Mouse (Mus musculus) B cell, adult 62 days (primary cell): ENCODE data around the gene Tceal5. TPM values are rescaled to one million over a fixed set of nuclear protein-coding genes. Genes with fewer than 3 reads are reported as not detected.

Experiments used
- total RNA-seq: library from RNA; stranded (reverse); gene quantifications from 4 replicates; pipeline ENCODE4 v1.2.4, GENCODE M21; 2023

The Tceal5 gene
- not detected in 4 replicates for total RNA-seq

GRCm38 (mm10) chrX:136203664-136204066 is at the start of gene Tceal5:
TSS of gene Tceal5 (minus strand) at chrX:136203876.

GRCm38 (mm10) chrX:136244574-136245229 is 41.0 kb upstream of the Tceal5 start, which contains the start of gene Tceal9:
TSS of gene Tceal9 (plus strand) at chrX:136245079.

GRCm38 (mm10) chrX:136214729-136215677 is 11.3 kb upstream of the Tceal5 start, which contains the start of the genes Tceal7 and Bex1:
TSS of gene Tceal7 (plus strand) at chrX:136214779.
TSS of gene Bex1 (minus strand) at chrX:136215513.

GRCm38 (mm10) chrX:136172118-136172551 is 31.5 kb downstream of the Tceal5 start, which contains the start of gene Tceal8:
TSS of gene Tceal8 (minus strand) at chrX:136172342.

Other genes with a start within 250 kb of the Tceal5 start
- gene Arxes2, start 210.1 kb downstream of the Tceal5 start, total RNA-seq = 0.52 TPM in 1 of 4 replicates, not detected in the others
- not detected in 4 replicates for gene Arxes1, start 170.5 kb downstream of the Tceal5 start, total RNA-seq
- gene Bex2, start 135.6 kb downstream of the Tceal5 start, total RNA-seq = not detected in 4 replicates
- gene Nxf3, start 118.6 kb downstream of the Tceal5 start, total RNA-seq = not detected in 4 replicates
- gene Bex4, start 64.9 kb downstream of the Tceal5 start, total RNA-seq = not detected in 4 replicates
- 0.92 to 3.4 TPM (median 2.3 TPM) in 4 replicates for gene Tceal8, start 31.5 kb downstream of the Tceal5 start, total RNA-seq
- not detected in 4 replicates for gene Tceal7, start 10.9 kb upstream of the Tceal5 start, total RNA-seq
- gene Bex1, start 11.6 kb upstream of the Tceal5 start, total RNA-seq = 2.8 to 5.0 TPM (median 3.4 TPM) in 4 replicates
- 68.8 to 79.3 TPM (median 75.6 TPM) in 4 replicates for gene Tceal9, start 41.2 kb upstream of the Tceal5 start, total RNA-seq
- gene Bex3, start 66.4 kb upstream of the Tceal5 start, total RNA-seq = 78.8 to 93.4 TPM (median 81.0 TPM) in 4 replicates